Mouse (Mus musculus) liver, embryonic 14.5 days (tissue): ENCODE data around the gene Wasf3.

Experiments
- CTCF ChIP-seq: IDR thresholded peaks from 2 replicates; pipeline ENCODE4 v1.5.1; 2016; ENCODE audit warnings: antibody characterized with exemption, low read depth, control low read depth
- EP300 ChIP-seq: IDR thresholded peaks from 2 replicates; pipeline ENCODE4 v1.6.1; 2016; ENCODE audit warnings: antibody characterized with exemption, low read depth

DNA sequence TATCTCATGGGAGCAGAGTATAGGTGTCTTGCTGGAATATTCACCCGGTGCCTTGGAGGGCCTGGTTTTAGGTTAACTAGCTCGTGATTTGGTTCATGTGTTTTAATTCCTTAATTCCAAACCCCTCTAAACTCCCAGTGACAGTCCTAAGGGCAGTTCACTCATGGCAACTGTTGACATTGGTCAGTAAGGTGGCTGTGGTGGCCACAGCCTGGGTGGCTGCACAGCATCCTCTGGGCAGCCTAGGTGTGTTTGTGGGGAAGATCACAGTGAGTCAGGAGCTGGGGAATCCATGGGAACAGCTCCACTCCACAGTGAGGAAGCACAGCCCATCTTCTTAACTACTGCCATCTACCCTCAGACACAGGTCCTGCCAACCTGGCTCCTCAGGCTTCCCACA is 61.8 kb downstream of the Wasf3 start:
- TF ChIP-seq CTCF (no peak), EP300 (no peak)
